Mouse (Mus musculus): Measurements from ENCODE around the gene Olfr1056.

DNA sequence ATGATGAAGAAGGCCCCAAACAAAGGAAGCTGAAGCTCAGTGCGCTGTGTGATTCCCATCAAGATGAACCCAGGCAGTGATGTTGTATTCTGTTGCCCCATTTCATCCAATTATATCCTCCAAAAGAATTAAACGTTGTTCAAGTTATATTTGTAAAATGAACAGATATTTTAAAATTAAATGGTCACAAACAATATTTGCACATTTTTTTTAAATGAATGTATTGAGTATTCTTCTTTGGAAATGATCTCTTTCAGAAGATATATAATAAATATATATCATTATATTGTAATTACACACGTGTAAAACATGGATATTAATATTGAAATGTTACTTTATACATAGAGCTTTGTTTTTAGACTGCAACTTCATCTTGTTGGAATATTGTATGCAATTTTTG is 47.1 kb downstream of the Olfr1056 start, which contains the start of gene Olfr1053:
- TF ChIP-seq CTCF (IDR thresholded peaks at IDR 0.05): no peak
- no peak for TF ChIP-seq POLR2A (IDR thresholded peaks at IDR 0.05; ENCODE audit: insufficient read depth, low read depth, low read length)
